Mouse (Mus musculus): ENCODE data around the gene Narfl. TPM values are rescaled to one million over a fixed set of nuclear protein-coding genes. Genes with fewer than 3 reads are reported as not detected.
A peak's percentile ranks its signal among the peaks of the same experiment; 100 is the strongest.
"Not testable (repeated sequence)": the region's sequence is repeated elsewhere in the genome, so short reads cannot be mapped to it uniquely, and the experiment has no call there.

The Narfl gene
- 10 to 100 TPM; 43.9 to 50.1 TPM for total RNA-seq (2021)
- long read RNA-seq, experiment 1, transcript Narfl-201 (11 exons, 2,555 nt), result major isoform, 119 of 135 reads
- long read RNA-seq, experiment 1, partial matches to known transcripts, result 5 of 135 reads
- long read RNA-seq, experiment 1, other reads (novel, unspliced or antisense), result 11 of 135 reads
- long read RNA-seq, experiment 2, transcript Narfl-201 (11 exons, 2,555 nt), result major isoform, 54 of 59 reads
- long read RNA-seq, experiment 2, partial matches to known transcripts, result 3 of 59 reads
- long read RNA-seq, experiment 2, other reads (novel, unspliced or antisense), result 2 of 59 reads

GRCm38 (mm10) chr17:25773549-25774120 lies at the start of gene Narfl:
Gene Narfl, plus strand, starts transcription at chr17:25773776.
- peak; percentile 96 to 99 for DNase-seq

GRCm38 (mm10) chr17:25723919-25724318 lies 49.7 kb upstream of the Narfl start:
- DNase-seq, result no peak

GRCm38 (mm10) chr17:25725264-25725663 lies 48.3 kb upstream of the Narfl start:
- DNase-seq, result no peak

GRCm38 (mm10) chr17:25727265-25728008 lies 46.1 kb upstream of the Narfl start, which contains the start of the genes Chtf18 and Rpusd1:
Gene Chtf18, minus strand, starts transcription at chr17:25727419.
Gene Rpusd1, plus strand, starts transcription at chr17:25727670.
- peak; percentile 100 for DNase-seq

- DNase-seq, result no peak
These were observed 45.6 kb upstream of the Narfl start for GRCm38 (mm10) chr17:25728009-25728270.

- DNase-seq, result peak; percentile 71 to 88
These were observed 41.5 kb upstream of the Narfl start for GRCm38 (mm10) chr17:25732082-25732481.

GRCm38 (mm10) chr17:25735246-25735645 lies 38.3 kb upstream of the Narfl start:
- no peak for DNase-seq

GRCm38 (mm10) chr17:25735745-25736144 lies 37.8 kb upstream of the Narfl start, which contains the start of gene Mslnl:
Gene Mslnl, plus strand, starts transcription at chr17:25736042.
- no peak for DNase-seq

- no peak for DNase-seq
These were observed 34.7 kb upstream of the Narfl start for GRCm38 (mm10) chr17:25738861-25739260.

GRCm38 (mm10) chr17:25741471-25741870 lies 32.1 kb upstream of the Narfl start:
- not testable (repeated sequence) for DNase-seq

GRCm38 (mm10) chr17:25743831-25744230 lies 29.7 kb upstream of the Narfl start:
- DNase-seq, result no peak

GRCm38 (mm10) chr17:25744311-25744710 lies 29.3 kb upstream of the Narfl start:
- no peak for DNase-seq

GRCm38 (mm10) chr17:25748238-25748637 lies 25.3 kb upstream of the Narfl start:
- no peak for DNase-seq

- no peak for DNase-seq
These were observed 24.3 kb upstream of the Narfl start for GRCm38 (mm10) chr17:25749314-25749713.

- DNase-seq, result peak; percentile 35 to 50
These were observed 22.1 kb upstream of the Narfl start for GRCm38 (mm10) chr17:25751446-25751845.

- no peak for DNase-seq
These were observed 19.3 kb upstream of the Narfl start, which contains the start of gene Msln for GRCm38 (mm10) chr17:25754241-25754640. Gene Msln, minus strand, starts transcription at chr17:25754378.

- no peak for DNase-seq
These were observed 18.5 kb upstream of the Narfl start for GRCm38 (mm10) chr17:25755086-25755485.

GRCm38 (mm10) chr17:25755627-25756377 lies 17.8 kb upstream of the Narfl start:
- no peak for DNase-seq

- peak in 1 of 2 experiments; percentile 26 for DNase-seq
These were observed 17.0 kb upstream of the Narfl start for GRCm38 (mm10) chr17:25756378-25757242.

- DNase-seq, result no peak
These were observed 15.9 kb upstream of the Narfl start for GRCm38 (mm10) chr17:25757691-25758090.

GRCm38 (mm10) chr17:25760148-25760547 lies 13.4 kb upstream of the Narfl start:
- DNase-seq, result no peak

All from heart, adult 18-20 months (tissue).